9 mouse cellular contexts compared by ENCODE assay signal in genomic region chr15:86140323-86140722, GRCm38 (mm10). TPM values are rescaled to one million over a fixed set of nuclear protein-coding genes. Genes with fewer than 3 reads are reported as not detected.
A peak's percentile ranks its signal among the peaks of the same experiment; 100 is the strongest.
DNase-seq lines count a peak whose midpoint lies in the region; ATAC-seq and TF ChIP-seq lines count a peak whose summit lies in the region.
"Had no signal": no experiment of that assay in that cellular context is flagged by ENCODE, and none has a peak within 500 bp of the region (broad histone marks: within the 10 kb centered on the region; RNA-seq: fewer than 3 reads in every experiment).

No protein-coding gene starts in this region.

- H3K27me3 ChIP-seq in thymus, adult 2 months (ENCODE audit: control insufficient read depth, insufficient read depth, low read length) = no peaks in the 10 kb centered on the region
- H3K27me3 ChIP-seq in embryonic facial prominence, embryonic 10.5 days (replicated peaks; ENCODE audit: low read depth, poor library complexity, severe bottlenecking) = no peaks in the 10 kb centered on the region
- no peaks in the 10 kb centered on the region for H3K27me3 ChIP-seq in hindbrain, embryonic 15.5 days
- H3K27me3 ChIP-seq in limb, embryonic 14.5 days (ENCODE audit: control insufficient read depth, insufficient read depth, low read length) = no peaks in the 10 kb centered on the region
- no peaks in the 10 kb centered on the region for H3K27me3 ChIP-seq in neural tube, embryonic 11.5 days (ENCODE audit: control insufficient read depth, insufficient read depth, low read length)
- H3K27me3 ChIP-seq: heart, embryonic 15.5 days had no signal

- WGBS in thymus, adult 2 months = 65% methylated on average over 10 of the region's 10 CpGs
- WGBS in embryonic facial prominence, embryonic 10.5 days = 30% methylated on average over 10 of the region's 10 CpGs
- WGBS in hindbrain, embryonic 15.5 days = 30% methylated on average over 10 of the region's 10 CpGs
- WGBS in limb, embryonic 14.5 days = 29% methylated on average over 9 of the region's 10 CpGs
- 35% methylated on average over 10 of the region's 10 CpGs for WGBS in neural tube, embryonic 11.5 days

- H3K4me2 ChIP-seq in hindbrain, embryonic 15.5 days = no peak overlapping the region
- no peak overlapping the region for H3K4me2 ChIP-seq in limb, embryonic 14.5 days (replicated peaks; ENCODE audit: low read depth, low read length, severe bottlenecking)
- H3K4me2 ChIP-seq in neural tube, embryonic 11.5 days (ENCODE audit: low read depth) = no peak overlapping the region
- H3K4me2 ChIP-seq: heart, embryonic 15.5 days had no signal

- no peak for TF ChIP-seq POLR2A in thymus, adult 2 months (IDR thresholded peaks at IDR 0.05; ENCODE audit: control insufficient read depth, extremely low read depth, insufficient read depth, low read length, poor library complexity)
- TF ChIP-seq POLR2A in limb, embryonic 14.5 days (IDR thresholded peaks at IDR 0.05; ENCODE audit: borderline replicate concordance, extremely low read depth, insufficient read depth, insufficient read length) = no peak

- peak; percentile 86 for TF ChIP-seq CTCF in thymus, adult 2 months (IDR thresholded peaks at IDR 0.05; ENCODE audit: borderline replicate concordance, control insufficient read depth, extremely low read depth, insufficient read depth, low read length, poor library complexity)

- peak; percentile 40 for DNase-seq in thymus, adult 2 months
- no peak for DNase-seq in thymus, adult 18-20 months
- peak; percentile 47 for DNase-seq in adipocyte (ENCODE audit: low spot score)
- peak; percentile 75 for DNase-seq in embryonic facial prominence, embryonic 10.5 days (ENCODE audit: low spot score)
- peak; percentile 56 for DNase-seq in limb, embryonic 14.5 days (ENCODE audit: low spot score)
- DNase-seq in neural tube, embryonic 11.5 days (ENCODE audit: low spot score) = peak; percentile 75
- no peak for DNase-seq in urinary bladder, postnatal 36 days (ENCODE audit: low spot score in 2 of 2)

- ATAC-seq in hindbrain, embryonic 15.5 days (ENCODE audit: low FRiP score, low read depth) = no peak
- ATAC-seq in limb, embryonic 14.5 days (ENCODE audit: low FRiP score, low read depth) = no peak
- no peak for ATAC-seq in neural tube, embryonic 11.5 days (ENCODE audit: insufficient read depth, low FRiP score, low TSS enrichment)

- H3K9ac ChIP-seq in hindbrain, embryonic 15.5 days = no peak overlapping the region
- H3K9ac ChIP-seq in limb, embryonic 14.5 days (ENCODE audit: low read depth, low read length, severe bottlenecking) = no peak overlapping the region
- no peak overlapping the region for H3K9ac ChIP-seq in neural tube, embryonic 11.5 days (ENCODE audit: low read length)
- H3K9ac ChIP-seq: heart, embryonic 15.5 days had no signal

- H3K36me3 ChIP-seq in thymus, adult 2 months (ENCODE audit: control insufficient read depth, insufficient read depth, low read length) = peaks cover 52% of the 10 kb centered on the region
- peaks cover 53% of the 10 kb centered on the region for H3K36me3 ChIP-seq in embryonic facial prominence, embryonic 10.5 days (replicated peaks)
- H3K36me3 ChIP-seq in hindbrain, embryonic 15.5 days = peaks cover 35% of the 10 kb centered on the region; the same call in 1 of the 2 replicates
- peaks cover 55% of the 10 kb centered on the region for H3K36me3 ChIP-seq in limb, embryonic 14.5 days (ENCODE audit: control insufficient read depth, insufficient read depth, low read length)
- no peaks in the 10 kb centered on the region; the same call in 1 of the 2 replicates for H3K36me3 ChIP-seq in neural tube, embryonic 11.5 days (ENCODE audit: control insufficient read depth, insufficient read depth, low read length)

- no peaks in the 10 kb centered on the region for H3K4me1 ChIP-seq in thymus, adult 2 months (replicated peaks; ENCODE audit: control insufficient read depth, insufficient read depth, low read length)
- no peaks in the 10 kb centered on the region for H3K4me1 ChIP-seq in embryonic facial prominence, embryonic 10.5 days
- H3K4me1 ChIP-seq in hindbrain, embryonic 15.5 days (replicated peaks) = peaks cover 3% of the 10 kb centered on the region; the same call in 1 of the 2 replicates
- H3K4me1 ChIP-seq in limb, embryonic 14.5 days (ENCODE audit: control insufficient read depth, insufficient read depth, low read length) = no peaks in the 10 kb centered on the region
- no peaks in the 10 kb centered on the region for H3K4me1 ChIP-seq in neural tube, embryonic 11.5 days (ENCODE audit: control insufficient read depth, insufficient read depth, low read length)

- no peak overlapping the region for H3K27ac ChIP-seq in thymus, adult 2 months (ENCODE audit: control insufficient read depth, insufficient read depth, low read length)
- H3K27ac ChIP-seq in embryonic facial prominence, embryonic 10.5 days (replicated peaks) = no peak overlapping the region
- peak overlapping the region; percentile 27; the same call in 1 of the 2 replicates for H3K27ac ChIP-seq in hindbrain, embryonic 15.5 days (replicated peaks)
- H3K27ac ChIP-seq in limb, embryonic 14.5 days (replicated peaks; ENCODE audit: low read depth, low read length) = no peak overlapping the region
- no peak overlapping the region for H3K27ac ChIP-seq in neural tube, embryonic 11.5 days (ENCODE audit: low read depth, low read length)
- H3K27ac ChIP-seq: heart, embryonic 15.5 days had no signal

- no peaks in the 10 kb centered on the region for H3K9me3 ChIP-seq in embryonic facial prominence, embryonic 10.5 days
- no peaks in the 10 kb centered on the region for H3K9me3 ChIP-seq in hindbrain, embryonic 15.5 days
- no peaks in the 10 kb centered on the region for H3K9me3 ChIP-seq in limb, embryonic 14.5 days (ENCODE audit: control insufficient read depth, low read length)
- no peaks in the 10 kb centered on the region for H3K9me3 ChIP-seq in neural tube, embryonic 11.5 days (ENCODE audit: control insufficient read depth, low read length)
- H3K9me3 ChIP-seq: heart, embryonic 15.5 days had no signal

- no peak overlapping the region for H3K4me3 ChIP-seq in thymus, adult 2 months (ENCODE audit: control insufficient read depth, insufficient read depth, low read length)
- no peak overlapping the region for H3K4me3 ChIP-seq in embryonic facial prominence, embryonic 10.5 days
- no peak overlapping the region for H3K4me3 ChIP-seq in hindbrain, embryonic 15.5 days
- H3K4me3 ChIP-seq in limb, embryonic 14.5 days (replicated peaks; ENCODE audit: low read length) = no peak overlapping the region
- no peak overlapping the region for H3K4me3 ChIP-seq in neural tube, embryonic 11.5 days (ENCODE audit: low read depth, low read length)
- H3K4me3 ChIP-seq: heart, embryonic 15.5 days had no signal

RNA-seq across cellular contexts. Expression of gene Cerk, which starts 45.6 kb away (rescaled TPM):
- 178 and 180 TPM in 2 replicates for polyA plus RNA-seq in thymus, adult 2 months (2012; rRNA removed)
- polyA plus RNA-seq in embryonic facial prominence, embryonic 10.5 days (2016; fragmentation: Nextera tagmentation; extraction: Ambion mirVana) = 11.7 and 13.1 TPM in 2 replicates
- 23.2 and 24.5 TPM in 2 replicates for polyA plus RNA-seq in hindbrain, embryonic 15.5 days (2015; fragmentation: Nextera tagmentation; extraction: Ambion mirVana)
- 20.4 and 23.3 TPM in 2 replicates for polyA plus RNA-seq in limb, embryonic 14.5 days (2012; rRNA removed)
- polyA plus RNA-seq in limb, embryonic 14.5 days (2014; fragmentation: Nextera tagmentation; extraction: Ambion mirVana) = 18.0 and 19.7 TPM in 2 replicates
- polyA plus RNA-seq in neural tube, embryonic 11.5 days (2014; fragmentation: Nextera tagmentation; extraction: Ambion mirVana) = 21.4 and 26.8 TPM in 2 replicates

Comparison
In these comparisons a context has a peak if more than half of its experiments do, and no peak if none do; other contexts are left out.
1. DNase-seq: peak in thymus, adult 2 months (single experiment), adipocyte (single experiment), embryonic facial prominence, embryonic 10.5 days (single experiment), limb, embryonic 14.5 days (single experiment) and neural tube, embryonic 11.5 days (single experiment); none in thymus, adult 18-20 months (0 of 2) and urinary bladder, postnatal 36 days (0 of 2).